Comparison of ENCODE assay signal across 20 mouse cellular contexts in genomic region chr7:40670401-40670800, GRCm38 (mm10).
A peak's percentile ranks its signal among the peaks of the same experiment; 100 is the strongest.
DNase-seq lines count a peak whose midpoint lies in the region; ATAC-seq lines count a peak whose summit lies in the region.
"Had no signal": no experiment of that assay in that cellular context is flagged by ENCODE, and none has a peak within 500 bp of the region (broad histone marks: within the 10 kb centered on the region; RNA-seq: fewer than 3 reads in every experiment).

No protein-coding gene starts in this region.

- peak; percentile 43 for DNase-seq in kidney, adult 11 months
- DNase-seq in kidney, postnatal 14 days = peak; percentile 34
- DNase-seq in MN1 (ENCODE audit: low spot score) = no peak
- DNase-seq in left cerebral cortex, postnatal 4 days = no peak
- no peak for DNase-seq in right cerebral cortex, postnatal 25 days
- DNase-seq: adrenal gland, postnatal 14 days; cerebellum, adult 11-12 months; cerebellum, adult 9-10 months; cerebellum, postnatal 36 days; gastrocnemius, postnatal 10 days; heart, adult 18-20 months; heart, postnatal 10 days had no signal

- no peak for ATAC-seq in kidney, embryonic 14.5 days (ENCODE audit: low FRiP score, low TSS enrichment)
- no peak for ATAC-seq in kidney, embryonic 15.5 days (replicated peaks; ENCODE audit: low FRiP score)
- ATAC-seq: activated CD4-positive, CD25-positive, alpha-beta regulatory T cell, adult 4 months; forebrain, embryonic 16.5 days; Patski had no signal

- H3K9ac ChIP-seq in kidney, embryonic 14.5 days (ENCODE audit: low read depth, low read length) = no peak overlapping the region
- no peak overlapping the region for H3K9ac ChIP-seq in kidney, embryonic 15.5 days
- H3K9ac ChIP-seq: embryonic facial prominence, embryonic 13.5 days; forebrain, embryonic 12.5 days had no signal

- no peaks in the 10 kb centered on the region for H3K27me3 ChIP-seq in kidney, embryonic 14.5 days (ENCODE audit: control insufficient read depth, insufficient read depth, low read length)
- H3K27me3 ChIP-seq in kidney, embryonic 15.5 days = no peaks in the 10 kb centered on the region
- H3K27me3 ChIP-seq: embryonic facial prominence, embryonic 13.5 days; forebrain, embryonic 12.5 days; Patski had no signal

- H3K4me1 ChIP-seq in kidney, embryonic 14.5 days (ENCODE audit: control insufficient read depth, insufficient read depth, low read length) = no peaks in the 10 kb centered on the region
- H3K4me1 ChIP-seq in kidney, embryonic 15.5 days = 0 out of 2 replicates have a peak, but pooled peaks cover 4% of the 10 kb centered on the region
- H3K4me1 ChIP-seq: embryonic facial prominence, embryonic 13.5 days; forebrain, embryonic 12.5 days; heart, embryonic 10.5 days had no signal

- H3K27ac ChIP-seq in kidney, embryonic 14.5 days (ENCODE audit: low read depth, low read length) = no peak overlapping the region
- H3K27ac ChIP-seq in kidney, embryonic 15.5 days = peak overlapping the region; percentile 67
- H3K27ac ChIP-seq: embryonic facial prominence, embryonic 13.5 days; forebrain, embryonic 12.5 days; heart, embryonic 10.5 days had no signal

- WGBS in kidney, embryonic 14.5 days = 67% methylated on average over 5 of the region's 5 CpGs
- WGBS in kidney, embryonic 15.5 days = 73% methylated on average over 5 of the region's 5 CpGs

- intact Hi-C loops in left cerebral cortex, postnatal 4 days (cut with DNase I) = no loop called here

- H3K9me3 ChIP-seq in kidney, embryonic 14.5 days (ENCODE audit: control insufficient read depth, low read length) = no peaks in the 10 kb centered on the region
- no peaks in the 10 kb centered on the region for H3K9me3 ChIP-seq in kidney, embryonic 15.5 days (replicated peaks)
- H3K9me3 ChIP-seq: embryonic facial prominence, embryonic 13.5 days; forebrain, embryonic 12.5 days; heart, embryonic 10.5 days had no signal

- H3K36me3 ChIP-seq in kidney, embryonic 14.5 days (ENCODE audit: control insufficient read depth, insufficient read depth, low read length) = no peaks in the 10 kb centered on the region
- no peaks in the 10 kb centered on the region for H3K36me3 ChIP-seq in kidney, embryonic 15.5 days
- H3K36me3 ChIP-seq: embryonic facial prominence, embryonic 13.5 days; forebrain, embryonic 12.5 days; heart, embryonic 10.5 days had no signal

- H3K4me2 ChIP-seq in kidney, embryonic 14.5 days (replicated peaks; ENCODE audit: low read depth, low read length) = no peak overlapping the region
- H3K4me2 ChIP-seq in kidney, embryonic 15.5 days = no peak overlapping the region
- H3K4me2 ChIP-seq: embryonic facial prominence, embryonic 13.5 days; forebrain, embryonic 12.5 days had no signal

- no peak overlapping the region for H3K4me3 ChIP-seq in kidney, embryonic 14.5 days (ENCODE audit: low read length)
- H3K4me3 ChIP-seq in kidney, embryonic 15.5 days (replicated peaks) = no peak overlapping the region
- H3K4me3 ChIP-seq: embryonic facial prominence, embryonic 13.5 days; forebrain, embryonic 12.5 days; heart, embryonic 10.5 days had no signal

Comparison
In these comparisons a context has a peak if more than half of its experiments do, and no peak if none do; other contexts are left out.
1. DNase-seq: peak in kidney, adult 11 months (single experiment) and kidney, postnatal 14 days (single experiment); none in MN1 (single experiment), left cerebral cortex, postnatal 4 days (single experiment) and right cerebral cortex, postnatal 25 days (single experiment).